Mouse (Mus musculus) adrenal gland, adult 8-10 months (tissue): ENCODE data around the gene Sfrp2. TPM values are rescaled to one million over a fixed set of nuclear protein-coding genes. Genes with fewer than 3 reads are reported as not detected.

Source experiments
- DNase-seq: peaks from one replicate; pipeline ENCODE4 v3.0.0; 2022
- total RNA-seq, 4 experiments: library from RNA; stranded (reverse); gene quantifications; 2 replicates each; pipeline ENCODE4 v1.2.4; 2022

The Sfrp2 gene
- total RNA-seq, 4 experiments from 2014 or later: 0.59 to 2.6 (median 1.9) TPM

DNA sequence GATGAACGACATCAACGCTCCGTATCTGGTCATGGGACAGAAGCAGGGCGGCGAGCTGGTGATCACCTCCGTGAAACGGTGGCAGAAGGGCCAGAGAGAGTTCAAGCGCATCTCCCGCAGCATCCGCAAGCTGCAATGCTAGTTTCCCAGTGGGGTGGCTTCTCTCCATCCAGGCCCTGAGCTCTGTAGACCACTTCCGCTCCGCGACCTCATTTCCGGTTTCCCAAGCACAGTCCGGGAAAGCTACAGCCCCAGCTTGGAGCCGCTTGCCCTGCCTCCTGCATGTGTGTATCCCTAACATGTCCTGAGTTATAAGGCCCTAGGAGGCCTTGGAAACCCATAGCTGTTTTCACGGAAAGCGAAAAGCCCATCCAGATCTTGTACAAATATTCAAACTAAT is 7.2 kb downstream of the Sfrp2 start:
- no peak for DNase-seq

GRCm38 (mm10) chr3:83775403-83775802 is 9.3 kb downstream of the Sfrp2 start:
- DNase-seq: no peak

GRCm38 (mm10) chr3:83781460-83782222 is 15.5 kb downstream of the Sfrp2 start:
- DNase-seq: no peak

DNA sequence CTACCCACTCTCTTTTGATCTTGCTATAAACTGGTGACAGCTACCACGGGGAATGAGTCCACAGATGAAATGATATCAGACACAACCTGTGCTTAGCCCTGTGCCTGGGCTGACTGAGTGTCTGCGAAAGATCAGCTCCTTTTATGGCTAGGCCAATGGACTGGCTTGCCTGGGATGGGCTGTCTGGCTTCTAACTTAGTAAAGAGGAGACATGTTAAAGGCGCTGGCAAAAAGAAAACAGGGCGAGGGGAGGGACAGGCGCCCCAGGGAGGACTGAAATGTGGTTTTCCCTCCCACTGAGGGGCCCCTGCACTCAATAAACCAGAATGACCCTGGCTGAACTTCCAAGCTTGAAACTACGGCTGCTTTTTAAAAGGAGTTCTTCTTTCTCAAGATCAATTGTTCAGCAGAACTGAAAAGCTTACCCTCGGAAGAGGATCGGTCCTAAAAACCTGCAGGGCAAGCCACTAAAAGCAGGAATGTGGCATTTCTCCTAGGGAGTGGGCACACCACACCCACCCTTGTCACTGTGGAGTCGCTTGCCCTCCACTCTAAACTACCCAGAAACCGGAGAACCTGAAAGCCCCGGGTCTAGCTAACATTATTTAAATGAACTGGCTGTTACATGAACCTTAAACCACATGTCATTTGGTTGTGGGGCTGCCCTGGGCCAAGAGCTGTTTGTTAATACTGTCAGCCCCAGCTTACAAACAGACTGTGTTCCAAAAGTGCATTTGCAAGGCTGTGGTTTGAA is 17.8 kb downstream of the Sfrp2 start:
- no peak for DNase-seq

DNA sequence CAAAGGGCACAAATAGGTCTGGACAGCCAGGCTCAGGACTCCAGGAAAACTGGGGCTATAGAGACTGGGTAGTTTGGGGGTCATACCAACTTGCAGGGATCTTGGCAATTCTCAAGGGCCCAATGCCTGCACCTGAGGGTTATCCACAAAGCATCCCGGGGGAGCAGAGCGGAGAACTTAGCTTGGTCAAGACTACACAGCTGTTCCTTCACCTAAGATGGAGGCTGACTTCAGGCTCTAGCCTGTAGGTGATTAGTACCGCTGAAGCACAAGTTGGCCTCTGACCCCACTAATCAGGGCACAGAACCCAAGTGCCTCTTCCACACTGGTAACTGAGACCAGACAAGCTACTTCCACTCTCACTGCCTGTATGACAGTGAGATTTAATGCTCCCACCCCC is 18.6 kb downstream of the Sfrp2 start:
- no peak for DNase-seq

GRCm38 (mm10) chr3:83787086-83787485 is 21.0 kb downstream of the Sfrp2 start:
- DNase-seq: no peak

DNA sequence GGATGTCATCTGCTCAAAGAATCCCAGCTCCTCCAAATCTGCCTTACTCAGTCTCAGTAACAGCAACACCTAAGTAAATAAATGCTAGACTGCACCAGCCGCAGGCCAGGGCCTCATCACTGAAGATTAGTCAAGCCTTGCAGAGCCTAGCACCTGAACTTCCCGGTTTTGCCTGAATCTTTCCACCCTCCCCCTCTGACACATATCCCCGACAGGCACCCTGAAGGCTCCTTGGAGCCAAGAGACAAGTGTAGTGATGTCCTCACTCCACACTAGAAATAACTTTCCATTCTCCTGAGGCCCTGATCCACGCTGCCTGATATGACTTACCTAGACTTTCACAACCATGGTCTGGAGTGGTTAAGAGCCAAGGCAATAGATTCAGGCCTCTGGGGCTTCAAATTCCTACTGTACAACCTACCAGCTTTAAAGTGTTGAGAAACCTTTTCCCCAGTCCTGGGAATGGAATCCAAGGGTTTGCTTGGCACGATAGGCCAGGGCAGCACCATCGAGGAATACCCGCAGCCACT is 21.7 kb downstream of the Sfrp2 start:
- DNase-seq: no peak

- no peak for DNase-seq
These were observed 23.7 kb downstream of the Sfrp2 start for GRCm38 (mm10) chr3:83789651-83790451.

GRCm38 (mm10) chr3:83791444-83791843 is 25.3 kb downstream of the Sfrp2 start:
- no peak for DNase-seq

DNA sequence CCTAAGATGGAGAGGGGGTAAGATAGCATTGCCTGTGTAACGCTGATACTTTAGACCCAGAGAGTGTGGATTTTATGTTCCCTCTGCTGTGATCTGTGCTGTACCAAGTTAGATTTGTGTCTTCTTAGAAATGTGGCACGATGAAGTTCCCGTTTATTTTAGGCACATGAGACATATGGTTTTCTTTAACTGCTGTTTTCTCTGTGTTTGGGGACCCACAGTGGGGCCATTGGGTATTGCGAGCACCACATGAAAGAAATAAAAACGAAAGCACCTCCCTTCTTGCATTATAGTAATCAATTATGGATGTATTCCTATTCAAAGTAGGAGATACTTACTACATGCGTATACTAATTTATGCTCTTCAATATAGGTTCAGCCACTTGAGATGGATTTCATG is 31.0 kb downstream of the Sfrp2 start:
- no peak for DNase-seq

GRCm38 (mm10) chr3:83797828-83798227 is 31.7 kb downstream of the Sfrp2 start:
- peak; percentile 34 for DNase-seq

DNA sequence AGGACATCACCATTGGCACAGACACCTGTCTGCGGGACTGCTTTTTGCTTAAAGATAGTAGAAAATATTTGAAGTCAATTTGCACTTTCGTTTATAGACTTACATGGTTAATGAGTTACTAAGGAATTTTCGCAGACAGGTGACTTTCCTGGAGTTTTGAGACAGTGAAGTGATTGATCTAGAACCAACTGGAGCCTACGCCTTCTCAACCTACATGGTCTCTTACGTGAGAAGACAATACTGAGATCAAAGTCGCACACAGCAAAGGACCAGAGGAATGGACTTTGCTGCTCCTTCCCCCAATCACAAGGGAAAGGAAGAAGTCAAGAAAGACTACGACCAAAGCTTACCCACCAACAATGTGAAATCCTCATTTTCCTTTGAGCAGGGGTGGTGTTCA is 33.4 kb downstream of the Sfrp2 start:
- no peak for DNase-seq

GRCm38 (mm10) chr3:83801649-83802155 is 35.6 kb downstream of the Sfrp2 start:
- DNase-seq: no peak

DNA sequence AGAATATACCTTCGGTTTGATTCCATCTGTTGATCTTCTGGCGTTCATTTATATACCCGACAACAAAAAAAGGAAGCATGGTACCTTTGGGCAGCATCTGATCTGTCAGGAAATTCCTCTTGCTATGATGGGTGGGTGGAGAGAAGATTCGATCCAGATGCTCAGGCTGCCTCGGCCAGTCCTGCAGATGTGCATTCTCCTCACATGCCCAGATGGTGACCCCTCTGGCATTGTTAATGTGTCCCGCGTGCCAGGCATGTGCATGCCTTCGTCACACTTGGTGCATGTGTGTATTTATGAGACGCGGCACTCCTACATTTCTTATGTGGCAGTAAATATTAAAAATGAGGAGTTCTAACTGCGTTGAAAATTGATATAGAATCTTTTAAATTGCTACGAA is 42.4 kb downstream of the Sfrp2 start:
- DNase-seq: no peak

DNA sequence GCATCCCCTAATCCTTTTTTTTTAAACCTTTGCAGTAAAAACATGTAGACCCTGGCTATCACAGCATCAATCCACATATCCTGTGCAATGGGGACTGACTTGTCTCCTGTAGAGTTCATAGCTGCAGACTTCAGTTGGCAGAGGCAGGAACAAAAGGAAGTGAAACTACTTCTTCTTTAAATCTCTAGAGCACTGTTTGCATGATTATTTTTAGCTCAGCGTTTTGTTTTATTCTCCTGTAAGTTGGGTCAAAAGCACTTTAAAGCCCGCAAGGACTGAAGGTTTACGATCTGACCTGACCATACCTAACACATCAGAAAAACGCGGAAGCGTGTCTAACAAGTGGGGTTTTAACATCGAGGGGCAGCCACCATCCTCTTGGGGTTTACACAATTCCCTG is 45.9 kb downstream of the Sfrp2 start:
- no peak for DNase-seq

GRCm38 (mm10) chr3:83812863-83813262 is 46.7 kb downstream of the Sfrp2 start:
- no peak for DNase-seq

DNA sequence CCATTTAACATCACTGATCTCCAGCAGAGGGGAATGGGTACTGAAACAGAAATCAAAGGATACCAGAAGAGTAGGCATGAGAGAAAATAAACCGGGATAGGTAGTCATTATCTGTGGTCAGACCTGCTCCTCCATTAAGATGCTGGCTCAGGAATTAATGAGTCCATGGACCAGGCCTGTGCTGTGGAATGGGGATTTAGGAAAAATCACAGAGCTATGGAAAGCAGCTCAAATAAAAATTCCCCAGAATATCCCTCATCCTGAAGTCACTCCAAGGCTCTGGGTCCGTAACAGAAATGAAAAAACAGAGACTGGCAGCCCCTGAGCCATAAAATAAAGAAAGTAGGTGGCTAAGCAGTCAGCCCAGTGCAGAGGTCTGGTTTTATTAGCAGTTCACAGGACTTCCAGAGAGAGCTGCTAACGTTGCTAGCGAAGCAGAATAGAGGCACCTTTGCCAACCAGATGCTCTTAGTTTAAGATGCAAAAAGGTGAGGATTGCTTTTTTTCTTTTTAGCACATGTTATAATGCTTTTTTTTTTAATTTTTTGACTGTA is 50.3 kb downstream of the Sfrp2 start:
- DNase-seq: no peak

- no peak for DNase-seq
These were observed 57.7 kb downstream of the Sfrp2 start for GRCm38 (mm10) chr3:83823774-83824173.
